Mouse (Mus musculus) cerebellum, adult 8-10 months (tissue): ENCODE measurements around the gene Gstp3.
"Not testable (repeated sequence)": the region's sequence is repeated elsewhere in the genome, so short reads cannot be mapped to it uniquely, and the experiment has no call there.

Experiments used
- DNase-seq: peaks from one replicate; pipeline ENCODE4 v3.0.0; 2022

Gstp3 gene

GRCm38 (mm10) chr19:4037154-4037787 is 22.1 kb downstream of the Gstp3 start:
- not testable (repeated sequence) for DNase-seq

- peak; percentile 12 for DNase-seq
Observed at GRCm38 (mm10) chr19:4036327-4037045, 22.9 kb downstream of the Gstp3 start.

GRCm38 (mm10) chr19:4033742-4034141 is 25.6 kb downstream of the Gstp3 start:
- no peak for DNase-seq

GRCm38 (mm10) chr19:4033298-4033697 is 26.1 kb downstream of the Gstp3 start:
- DNase-seq, result no peak

- no peak for DNase-seq
Observed at GRCm38 (mm10) chr19:4032668-4033067, 26.7 kb downstream of the Gstp3 start.

- no peak for DNase-seq
Observed at GRCm38 (mm10) chr19:4027576-4027975, 31.8 kb downstream of the Gstp3 start.

GRCm38 (mm10) chr19:4023185-4023584 is 36.2 kb downstream of the Gstp3 start:
- DNase-seq, result no peak

GRCm38 (mm10) chr19:4018743-4019583 is 40.4 kb downstream of the Gstp3 start:
- DNase-seq, result peak; percentile 86

GRCm38 (mm10) chr19:4017921-4018587 is 41.3 kb downstream of the Gstp3 start:
- no peak for DNase-seq

- DNase-seq, result no peak
Observed at GRCm38 (mm10) chr19:4015635-4016034, 43.7 kb downstream of the Gstp3 start.

GRCm38 (mm10) chr19:4014802-4015201 is 44.6 kb downstream of the Gstp3 start:
- DNase-seq, result peak; percentile 12

- DNase-seq, result no peak
Observed at GRCm38 (mm10) chr19:4013066-4013465, 46.3 kb downstream of the Gstp3 start.

- peak; percentile 95 for DNase-seq
Observed at GRCm38 (mm10) chr19:4012432-4013022, 46.8 kb downstream of the Gstp3 start, which contains the start of gene Ndufv1. Gene Ndufv1, minus strand, starts transcription at chr19:4012806.

- no peak for DNase-seq
Observed at GRCm38 (mm10) chr19:4011086-4011485, 48.3 kb downstream of the Gstp3 start.
